Mouse (Mus musculus): ENCODE measurements around the gene Slc39a11. TPM values are rescaled to one million over a fixed set of nuclear protein-coding genes. Genes with fewer than 3 reads are reported as not detected.
A peak's percentile ranks its signal among the peaks of the same experiment; 100 is the strongest.

Gene Slc39a11
- polyA plus RNA-seq, 1 experiment from 2014 or later = 23.5 TPM

DNA sequence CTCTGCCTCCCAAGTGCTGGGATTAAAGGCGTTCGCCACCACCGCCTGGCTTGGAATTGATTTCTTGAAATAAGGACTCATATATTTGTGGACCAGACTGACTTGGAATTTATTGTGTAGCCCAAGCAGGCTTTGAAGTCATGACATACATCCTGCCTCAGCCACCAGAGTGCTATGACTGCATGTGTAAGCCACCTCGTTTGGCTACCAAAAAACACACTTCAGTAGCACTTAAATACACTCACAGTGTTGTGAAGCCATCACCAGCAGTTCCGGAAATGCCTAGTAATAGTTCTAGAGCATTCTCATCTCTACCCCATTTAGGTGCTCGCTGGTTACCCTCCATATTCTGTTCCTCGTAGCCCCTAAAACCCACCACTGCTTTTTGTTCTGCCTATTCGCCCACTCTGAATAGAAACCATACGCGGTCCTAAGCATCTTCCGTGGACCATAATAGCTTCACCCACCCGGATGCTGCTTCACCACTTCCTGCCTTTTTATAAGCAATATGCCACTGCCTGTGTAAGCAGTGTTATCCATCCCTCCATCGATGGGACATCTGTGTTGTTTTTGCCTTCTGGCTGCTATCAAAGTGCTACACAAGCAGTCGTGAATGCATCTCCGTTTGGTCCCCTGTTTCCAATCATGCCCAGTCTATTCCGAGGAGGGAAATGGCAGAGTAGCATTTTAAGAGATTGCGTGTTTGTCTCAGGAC is 382.2 kb downstream of the Slc39a11 start:
- Histone ChIP-seq H3K4me3 (ENCODE audit: low read depth, low read length) (no peak overlapping the region), H3K4me2 (ENCODE audit: low read depth, low read length) (no peak overlapping the region), H3K36me3 (ENCODE audit: control insufficient read depth, insufficient read depth, low read length) (no peaks in the 10 kb centered on the region), H3K4me1 (ENCODE audit: control insufficient read depth, insufficient read depth, low read length) (no peaks in the 10 kb centered on the region), H3K27ac (ENCODE audit: low read depth, low read length) (no peak overlapping the region), H3K9me3 (ENCODE audit: control insufficient read depth, low read length) (no peaks in the 10 kb centered on the region), H3K9ac (replicated peaks; ENCODE audit: low read depth, low read length) (no peak overlapping the region), H3K27me3 (ENCODE audit: control insufficient read depth, insufficient read depth, low read length) (no peaks in the 10 kb centered on the region)
- WGBS = 81% methylated on average over 17 of the region's 17 CpGs
- ATAC-seq (ENCODE audit: low read depth) = no peak

DNA sequence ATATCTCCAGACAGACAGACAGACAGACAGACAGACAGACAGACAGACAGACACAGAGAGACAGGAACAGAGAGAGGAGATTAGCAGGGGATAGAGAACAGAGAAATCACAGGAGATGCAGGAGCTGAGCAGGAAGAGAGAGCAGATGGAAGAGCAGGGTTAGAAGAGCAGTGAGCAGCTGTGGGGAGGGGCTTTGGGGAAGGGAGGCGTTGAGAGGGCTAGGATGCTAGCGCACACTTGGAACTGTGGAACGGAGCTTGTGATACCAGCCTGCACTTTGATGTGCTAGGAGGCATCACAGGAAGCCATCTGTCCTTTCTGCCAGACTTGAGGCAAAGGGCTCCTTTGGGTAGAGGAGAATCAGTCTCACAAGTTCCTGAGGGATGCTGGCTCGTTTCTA is 383.2 kb downstream of the Slc39a11 start:
- Histone ChIP-seq H3K4me2 (ENCODE audit: low read depth, low read length) (no peak overlapping the region), H3K9ac (replicated peaks; ENCODE audit: low read depth, low read length) (no peak overlapping the region), H3K9me3 (ENCODE audit: control insufficient read depth, low read length) (no peaks in the 10 kb centered on the region), H3K4me1 (ENCODE audit: control insufficient read depth, insufficient read depth, low read length) (0 out of 2 replicates have a peak, but pooled peaks cover 3% of the 10 kb centered on the region), H3K4me3 (ENCODE audit: low read depth, low read length) (no peak overlapping the region), H3K36me3 (ENCODE audit: control insufficient read depth, insufficient read depth, low read length) (no peaks in the 10 kb centered on the region), H3K27ac (ENCODE audit: low read depth, low read length) (no peak overlapping the region), H3K27me3 (ENCODE audit: control insufficient read depth, insufficient read depth, low read length) (no peaks in the 10 kb centered on the region)
- WGBS = 25% methylated on average over 4 of the region's 4 CpGs
- no peak for ATAC-seq (ENCODE audit: low read depth)

DNA sequence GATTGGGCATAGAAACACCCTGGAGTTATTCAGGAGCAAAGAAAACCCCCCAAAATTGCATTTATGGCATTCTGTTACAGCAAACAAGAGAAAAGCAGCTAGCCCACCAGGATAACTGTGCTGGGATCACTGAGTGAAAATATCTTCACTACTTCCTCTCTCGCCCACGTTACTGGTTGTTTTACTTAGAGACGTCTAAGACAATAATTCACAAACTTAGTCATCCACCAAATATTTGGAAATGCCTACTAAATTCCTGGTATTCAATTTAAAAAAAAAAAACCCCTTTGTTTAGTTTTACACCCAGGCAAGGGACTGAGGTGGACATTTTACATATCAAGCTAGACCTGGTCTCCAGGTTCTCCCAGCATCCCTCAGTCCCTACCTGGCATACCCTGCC is 384.3 kb downstream of the Slc39a11 start:
- H3K4me1 ChIP-seq (ENCODE audit: control insufficient read depth, insufficient read depth, low read length) = peaks cover 7% of the 10 kb centered on the region; the same call in 1 of the 2 replicates
- no peak overlapping the region for H3K27ac ChIP-seq (ENCODE audit: low read depth, low read length)
- H3K27me3 ChIP-seq (ENCODE audit: control insufficient read depth, insufficient read depth, low read length) = no peaks in the 10 kb centered on the region
- no peaks in the 10 kb centered on the region for H3K9me3 ChIP-seq (ENCODE audit: control insufficient read depth, low read length)
- H3K4me3 ChIP-seq (ENCODE audit: low read depth, low read length) = no peak overlapping the region
- 80% methylated on average over 3 of the region's 3 CpGs for WGBS
- no peak for ATAC-seq (ENCODE audit: low read depth)
- no peak overlapping the region for H3K4me2 ChIP-seq (ENCODE audit: low read depth, low read length)
- H3K9ac ChIP-seq (replicated peaks; ENCODE audit: low read depth, low read length) = no peak overlapping the region
- H3K36me3 ChIP-seq (ENCODE audit: control insufficient read depth, insufficient read depth, low read length) = no peaks in the 10 kb centered on the region

DNA sequence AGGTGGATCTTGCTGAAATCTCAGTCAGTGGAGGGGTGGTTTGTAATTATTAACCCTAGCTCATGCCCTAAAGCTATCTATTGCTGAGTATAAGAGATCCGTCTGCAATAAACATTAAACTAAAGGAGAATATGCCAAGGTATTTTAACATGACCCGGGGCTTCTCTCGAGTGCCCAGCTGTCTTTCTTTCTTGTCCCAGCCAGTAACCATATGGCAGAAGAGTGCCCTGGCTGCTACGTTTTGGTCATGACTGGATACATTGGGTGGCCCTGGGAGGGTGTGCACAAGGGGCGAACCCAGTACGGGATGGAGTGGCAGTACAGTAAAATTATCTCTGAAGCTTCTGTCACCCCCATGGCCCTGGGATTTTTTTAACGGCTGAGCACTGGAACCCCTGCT is 385.9 kb downstream of the Slc39a11 start:
- Histone ChIP-seq H3K27me3 (ENCODE audit: control insufficient read depth, insufficient read depth, low read length) (no peaks in the 10 kb centered on the region), H3K9me3 (ENCODE audit: control insufficient read depth, low read length) (no peaks in the 10 kb centered on the region), H3K9ac (replicated peaks; ENCODE audit: low read depth, low read length) (no peak overlapping the region), H3K27ac (ENCODE audit: low read depth, low read length) (no peak overlapping the region), H3K4me1 (ENCODE audit: control insufficient read depth, insufficient read depth, low read length) (peaks cover 7% of the 10 kb centered on the region; the same call in 1 of the 2 replicates), H3K4me2 (ENCODE audit: low read depth, low read length) (no peak overlapping the region), H3K4me3 (ENCODE audit: low read depth, low read length) (no peak overlapping the region), H3K36me3 (ENCODE audit: control insufficient read depth, insufficient read depth, low read length) (no peaks in the 10 kb centered on the region)
- ATAC-seq (ENCODE audit: low read depth) = no peak
- WGBS = 43% methylated on average over 7 of the region's 7 CpGs

GRCm38 (mm10) chr11:113262062-113262461 is 387.8 kb downstream of the Slc39a11 start:
- H3K4me3 ChIP-seq (ENCODE audit: low read depth, low read length) = no peak overlapping the region
- no peaks in the 10 kb centered on the region for H3K27me3 ChIP-seq (ENCODE audit: control insufficient read depth, insufficient read depth, low read length)
- no peaks in the 10 kb centered on the region for H3K9me3 ChIP-seq (ENCODE audit: control insufficient read depth, low read length)
- H3K4me1 ChIP-seq (ENCODE audit: control insufficient read depth, insufficient read depth, low read length) = peaks cover 7% of the 10 kb centered on the region; the same call in 1 of the 2 replicates
- ATAC-seq (ENCODE audit: low read depth) = no peak
- H3K27ac ChIP-seq (ENCODE audit: low read depth, low read length) = 0 out of 2 replicates have a peak overlapping the region, but pooled peaks have one; percentile 16
- H3K9ac ChIP-seq (replicated peaks; ENCODE audit: low read depth, low read length) = no peak overlapping the region
- 36% methylated on average over 8 of the region's 8 CpGs for WGBS
- H3K36me3 ChIP-seq (ENCODE audit: control insufficient read depth, insufficient read depth, low read length) = no peaks in the 10 kb centered on the region
- H3K4me2 ChIP-seq (ENCODE audit: low read depth, low read length) = no peak overlapping the region

GRCm38 (mm10) chr11:113261421-113261820 is 388.5 kb downstream of the Slc39a11 start:
- WGBS = 72% methylated on average over 4 of the region's 4 CpGs
- H3K9me3 ChIP-seq (ENCODE audit: control insufficient read depth, low read length) = no peaks in the 10 kb centered on the region
- no peaks in the 10 kb centered on the region for H3K27me3 ChIP-seq (ENCODE audit: control insufficient read depth, insufficient read depth, low read length)
- no peak overlapping the region for H3K4me3 ChIP-seq (ENCODE audit: low read depth, low read length)
- peaks cover 7% of the 10 kb centered on the region; the same call in 1 of the 2 replicates for H3K4me1 ChIP-seq (ENCODE audit: control insufficient read depth, insufficient read depth, low read length)
- H3K27ac ChIP-seq (ENCODE audit: low read depth, low read length) = no peak overlapping the region
- ATAC-seq (ENCODE audit: low read depth) = no peak
- H3K9ac ChIP-seq (replicated peaks; ENCODE audit: low read depth, low read length) = no peak overlapping the region
- no peaks in the 10 kb centered on the region for H3K36me3 ChIP-seq (ENCODE audit: control insufficient read depth, insufficient read depth, low read length)
- no peak overlapping the region for H3K4me2 ChIP-seq (ENCODE audit: low read depth, low read length)

- no peaks in the 10 kb centered on the region for H3K9me3 ChIP-seq (ENCODE audit: control insufficient read depth, low read length)
- no peak overlapping the region for H3K9ac ChIP-seq (replicated peaks; ENCODE audit: low read depth, low read length)
- 84% methylated on average over 14 of the region's 14 CpGs for WGBS
- no peak overlapping the region for H3K4me2 ChIP-seq (ENCODE audit: low read depth, low read length)
- no peak overlapping the region for H3K27ac ChIP-seq (ENCODE audit: low read depth, low read length)
- no peak for ATAC-seq (ENCODE audit: low read depth)
- peaks cover 7% of the 10 kb centered on the region; the same call in 1 of the 2 replicates for H3K4me1 ChIP-seq (ENCODE audit: control insufficient read depth, insufficient read depth, low read length)
- no peaks in the 10 kb centered on the region for H3K27me3 ChIP-seq (ENCODE audit: control insufficient read depth, insufficient read depth, low read length)
- no peaks in the 10 kb centered on the region for H3K36me3 ChIP-seq (ENCODE audit: control insufficient read depth, insufficient read depth, low read length)
- no peak overlapping the region for H3K4me3 ChIP-seq (ENCODE audit: low read depth, low read length)
Measured at GRCm38 (mm10) chr11:113259712-113260382, 390.0 kb downstream of the Slc39a11 start.

DNA sequence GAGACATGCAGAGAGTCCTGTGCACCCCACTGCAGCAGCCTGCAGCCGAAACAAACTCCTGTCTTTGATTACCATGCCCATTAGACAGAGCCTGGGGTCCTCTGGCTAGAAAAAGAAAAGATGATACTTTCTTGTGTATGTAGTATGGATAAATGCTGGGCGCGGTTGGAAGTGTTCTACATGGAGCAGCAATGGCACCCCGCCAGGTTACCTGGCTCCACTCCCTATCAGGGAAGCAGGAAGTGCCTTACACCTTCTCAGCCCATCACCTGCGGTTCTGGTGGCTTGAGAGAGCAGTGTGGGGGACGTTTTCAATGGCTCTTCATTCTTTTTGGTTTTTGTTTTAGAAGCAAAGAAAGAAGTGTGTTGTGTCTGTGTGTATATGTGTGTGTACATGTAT is 391.9 kb downstream of the Slc39a11 start:
- WGBS = 86% methylated on average over 6 of the region's 6 CpGs
- Histone ChIP-seq H3K27me3 (ENCODE audit: control insufficient read depth, insufficient read depth, low read length) (no peaks in the 10 kb centered on the region), H3K9me3 (ENCODE audit: control insufficient read depth, low read length) (no peaks in the 10 kb centered on the region)

DNA sequence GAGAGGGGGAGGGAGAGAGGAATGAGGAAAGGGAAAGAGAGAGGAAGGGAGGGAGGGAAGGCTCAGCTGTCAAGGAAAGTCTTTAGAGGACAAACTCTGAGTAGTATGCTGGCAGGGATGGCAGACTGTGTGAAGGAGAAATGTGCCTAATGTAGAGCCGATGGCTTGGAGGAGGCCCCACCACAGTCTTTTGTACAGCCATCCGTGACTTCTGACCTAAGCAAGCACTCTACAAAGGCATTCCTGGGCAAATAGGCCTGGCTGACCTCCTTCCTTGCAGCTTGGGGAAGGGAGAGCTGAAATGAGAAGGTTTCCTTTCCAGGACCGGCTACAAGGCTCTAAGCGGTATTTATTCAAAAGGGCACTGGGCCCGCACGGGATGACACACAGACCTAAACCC is 395.2 kb downstream of the Slc39a11 start:
- Histone ChIP-seq H3K27me3 (ENCODE audit: control insufficient read depth, insufficient read depth, low read length) (no peaks in the 10 kb centered on the region), H3K9me3 (ENCODE audit: control insufficient read depth, low read length) (no peaks in the 10 kb centered on the region), H3K9ac (replicated peaks; ENCODE audit: low read depth, low read length) (no peak overlapping the region), H3K36me3 (ENCODE audit: control insufficient read depth, insufficient read depth, low read length) (no peaks in the 10 kb centered on the region), H3K4me3 (ENCODE audit: low read depth, low read length) (no peak overlapping the region), H3K4me1 (ENCODE audit: control insufficient read depth, insufficient read depth, low read length) (no peaks in the 10 kb centered on the region), H3K27ac (ENCODE audit: low read depth, low read length) (no peak overlapping the region), H3K4me2 (ENCODE audit: low read depth, low read length) (no peak overlapping the region)
- no peak for ATAC-seq (ENCODE audit: low read depth)
- 49% methylated on average over 6 of the region's 6 CpGs for WGBS

More for the DNA sequence above, 391.9 kb downstream of the Slc39a11 start:
- Histone ChIP-seq H3K36me3 (ENCODE audit: control insufficient read depth, insufficient read depth, low read length) (no peaks in the 10 kb centered on the region), H3K4me2 (ENCODE audit: low read depth, low read length) (no peak overlapping the region), H3K9ac (replicated peaks; ENCODE audit: low read depth, low read length) (no peak overlapping the region), H3K4me1 (ENCODE audit: control insufficient read depth, insufficient read depth, low read length) (peaks cover 7% of the 10 kb centered on the region; the same call in 1 of the 2 replicates), H3K27ac (ENCODE audit: low read depth, low read length) (no peak overlapping the region), H3K4me3 (ENCODE audit: low read depth, low read length) (no peak overlapping the region)
- no peak for ATAC-seq (ENCODE audit: low read depth)

All from neural tube, embryonic 14.5 days (tissue).